Mouse (Mus musculus): ENCODE data around the gene Pycr1.
A peak's percentile ranks its signal among the peaks of the same experiment; 100 is the strongest.

Pycr1 gene

GRCm38 (mm10) chr11:120658876-120659410 is 15.4 kb upstream of the Pycr1 start:
- peak; percentile 64 to 88 for DNase-seq (ENCODE audit: low spot score in 2 of 2)

GRCm38 (mm10) chr11:120657301-120657700 is 13.7 kb upstream of the Pycr1 start:
- no peak for DNase-seq (ENCODE audit: low spot score in 2 of 2)

- DNase-seq (ENCODE audit: low spot score in 2 of 2): no peak
Measured at GRCm38 (mm10) chr11:120654741-120655140, 11.2 kb upstream of the Pycr1 start.

GRCm38 (mm10) chr11:120651872-120652271 is 8.3 kb upstream of the Pycr1 start:
- no peak for DNase-seq (ENCODE audit: low spot score in 2 of 2)

DNA sequence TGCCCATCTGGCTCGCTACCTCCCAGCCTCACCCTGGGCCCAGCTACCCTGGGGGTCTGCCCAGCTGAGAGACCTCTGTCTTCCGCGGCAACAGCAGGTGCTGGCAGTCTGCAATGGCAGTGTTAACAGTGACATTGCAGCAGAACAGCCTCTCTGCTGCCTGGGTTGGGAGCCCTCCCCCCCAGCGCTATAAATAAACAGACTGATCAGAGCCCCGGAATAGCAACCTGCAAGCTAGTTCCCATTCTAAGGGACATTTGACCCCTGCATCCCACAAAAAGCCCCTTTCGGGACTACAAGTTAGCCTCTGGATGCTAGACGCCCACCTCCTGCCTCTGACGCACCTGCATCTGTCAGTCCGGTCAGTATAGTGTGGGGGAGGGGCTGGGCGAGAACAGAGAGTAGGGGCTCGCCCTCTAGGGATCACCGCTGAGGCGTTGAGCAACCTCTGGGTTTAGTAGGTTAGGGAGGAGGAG is 4.5 kb upstream of the Pycr1 start, which contains the start of gene Myadml2:
Gene Myadml2, minus strand, starts transcription at position 158 of the 476 bp plus-strand sequence.
- peak in 1 of 2 experiments; percentile 28 for DNase-seq (ENCODE audit: low spot score in 2 of 2)

DNA sequence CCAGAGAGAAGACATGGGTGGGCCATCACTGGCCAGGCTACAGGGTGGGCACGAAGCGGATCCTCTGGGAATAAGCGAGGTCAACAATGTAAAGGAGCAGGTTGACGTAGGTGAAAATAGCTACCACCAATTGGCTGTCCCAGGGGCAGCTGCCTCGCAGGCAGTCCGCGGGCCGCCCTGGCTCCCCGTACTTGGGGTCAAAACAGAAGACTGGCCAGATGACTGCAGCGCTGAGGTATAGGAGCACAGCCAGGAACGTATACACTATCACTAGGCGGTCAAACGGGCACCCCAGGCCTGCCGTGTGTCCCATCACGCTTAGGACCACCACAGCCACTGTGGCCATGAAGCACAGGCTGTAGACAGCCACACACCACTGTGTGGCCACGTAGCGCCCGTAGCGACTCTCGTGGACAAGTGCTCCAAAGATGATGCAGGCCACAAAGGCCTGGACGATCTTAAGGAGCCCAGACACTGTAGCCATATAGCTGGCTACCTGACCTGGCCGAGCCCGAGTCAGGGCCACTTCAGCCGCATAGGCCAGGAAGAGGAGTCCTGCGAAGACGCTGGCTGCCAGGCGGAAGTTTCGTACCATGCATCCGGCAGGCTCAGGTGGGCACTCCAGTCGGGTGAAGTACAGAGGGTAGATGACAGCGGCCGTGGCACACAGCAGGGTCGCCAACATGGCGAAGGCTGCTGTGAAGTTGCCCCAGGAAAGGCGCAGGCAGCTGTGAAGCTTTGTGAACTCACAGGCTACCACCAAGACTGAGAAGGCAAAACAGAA is 3.7 kb upstream of the Pycr1 start:
- no peak for DNase-seq (ENCODE audit: low spot score in 2 of 2)

GRCm38 (mm10) chr11:120642939-120643600 is 499 bp downstream of the Pycr1 start:
- peak in 1 of 2 experiments; percentile 28 for DNase-seq (ENCODE audit: low spot score in 2 of 2)

DNA sequence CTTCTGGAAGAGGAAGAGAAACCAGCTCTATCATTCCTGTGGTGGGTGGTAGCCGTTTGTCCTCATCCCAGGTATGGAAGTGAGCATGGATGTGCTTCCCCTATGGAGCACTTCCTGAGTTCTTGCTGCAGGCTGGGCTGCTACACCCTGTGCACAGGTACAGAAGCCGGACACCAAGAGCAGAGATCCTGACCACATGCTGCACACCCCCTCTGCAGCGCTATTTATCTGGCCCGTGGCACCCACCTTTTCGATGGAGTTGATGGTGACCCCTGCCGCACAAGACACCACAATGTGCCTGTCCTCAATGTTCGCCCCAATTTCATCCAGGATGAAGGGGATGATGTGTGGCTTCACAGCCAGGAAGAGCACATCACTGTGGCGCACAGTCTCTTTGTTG is 1.7 kb downstream of the Pycr1 start:
- DNase-seq (ENCODE audit: low spot score in 2 of 2): no peak

- DNase-seq (ENCODE audit: low spot score in 2 of 2): no peak
Measured at GRCm38 (mm10) chr11:120641255-120641654, 2.3 kb downstream of the Pycr1 start.

DNA sequence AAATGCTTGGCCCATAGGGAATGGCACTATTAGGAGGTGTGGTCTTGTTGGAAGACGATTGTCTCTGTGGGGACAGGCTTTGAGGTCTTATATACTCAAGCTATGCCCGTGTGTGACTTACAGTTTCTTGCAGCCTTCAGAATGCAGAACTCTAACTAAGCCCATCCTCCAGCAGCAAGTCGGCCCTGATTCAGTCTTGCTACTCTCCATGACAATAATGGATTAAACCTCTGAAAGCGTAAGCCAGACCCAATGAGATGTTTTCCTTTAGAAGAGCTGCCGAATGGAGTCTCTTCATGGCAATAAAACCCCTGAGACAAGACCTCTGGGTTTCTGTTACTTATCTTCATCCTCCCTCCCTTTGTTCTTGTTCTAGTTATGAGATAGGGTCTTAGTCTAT is 8.8 kb downstream of the Pycr1 start:
- no peak for DNase-seq (ENCODE audit: low spot score in 2 of 2)

- peak; percentile 82 for DNase-seq (ENCODE audit: low spot score in 2 of 2)
Measured at GRCm38 (mm10) chr11:120633520-120634343, 9.8 kb downstream of the Pycr1 start, which contains the start of gene Mafg. Gene Mafg (minus strand): TSS chr11:120633600.

DNA sequence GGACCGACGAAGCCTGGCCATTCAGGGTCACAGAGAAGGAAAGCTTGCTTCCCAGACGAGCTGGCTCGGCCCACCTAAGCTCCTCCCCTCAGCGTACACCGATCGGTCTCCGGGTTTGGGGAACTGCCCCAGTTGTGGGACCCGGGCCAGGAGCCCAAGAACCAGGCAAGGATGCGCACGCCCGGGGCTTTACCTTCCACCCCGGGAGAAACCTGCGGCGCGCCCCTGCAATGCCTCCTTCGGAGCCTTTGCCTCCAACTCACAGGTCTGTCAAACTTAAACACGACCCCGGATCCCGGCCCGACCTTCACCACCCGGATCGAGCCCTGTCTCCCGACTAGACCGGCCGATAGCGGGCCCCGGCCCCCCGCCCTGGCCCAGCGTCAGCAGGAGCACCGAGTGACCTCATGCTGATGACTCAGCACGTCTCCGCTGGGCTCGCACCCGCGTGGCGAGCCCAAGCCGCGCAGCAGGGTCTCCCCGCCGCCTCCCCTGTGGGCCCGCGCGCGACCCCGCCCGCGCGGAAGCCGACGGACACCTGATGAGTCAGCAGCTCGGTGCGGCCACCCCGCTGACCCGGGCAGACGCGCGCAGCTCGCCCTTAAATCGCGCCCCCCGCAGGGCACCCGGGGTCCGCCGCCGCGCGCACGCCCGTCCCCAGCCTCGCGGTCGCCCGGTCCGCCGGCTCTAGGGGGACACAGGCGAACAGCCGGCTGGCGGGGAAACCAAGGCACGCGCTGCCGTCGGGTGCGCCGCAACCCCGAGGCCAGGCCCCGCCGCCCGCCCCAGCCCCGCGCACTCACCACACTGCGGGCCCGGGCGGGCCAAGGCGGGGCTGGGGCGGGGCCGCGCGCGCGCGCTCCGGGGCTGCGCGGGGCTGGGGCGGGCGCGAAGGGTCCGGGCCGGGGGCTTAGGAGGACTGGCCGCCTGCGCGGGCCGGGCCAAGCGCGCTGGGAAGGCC is 10.7 kb downstream of the Pycr1 start:
- peak; percentile 39 to 52 for DNase-seq (ENCODE audit: low spot score in 2 of 2)

- DNase-seq (ENCODE audit: low spot score in 2 of 2): no peak
Measured at GRCm38 (mm10) chr11:120631726-120632448, 11.7 kb downstream of the Pycr1 start.

DNA sequence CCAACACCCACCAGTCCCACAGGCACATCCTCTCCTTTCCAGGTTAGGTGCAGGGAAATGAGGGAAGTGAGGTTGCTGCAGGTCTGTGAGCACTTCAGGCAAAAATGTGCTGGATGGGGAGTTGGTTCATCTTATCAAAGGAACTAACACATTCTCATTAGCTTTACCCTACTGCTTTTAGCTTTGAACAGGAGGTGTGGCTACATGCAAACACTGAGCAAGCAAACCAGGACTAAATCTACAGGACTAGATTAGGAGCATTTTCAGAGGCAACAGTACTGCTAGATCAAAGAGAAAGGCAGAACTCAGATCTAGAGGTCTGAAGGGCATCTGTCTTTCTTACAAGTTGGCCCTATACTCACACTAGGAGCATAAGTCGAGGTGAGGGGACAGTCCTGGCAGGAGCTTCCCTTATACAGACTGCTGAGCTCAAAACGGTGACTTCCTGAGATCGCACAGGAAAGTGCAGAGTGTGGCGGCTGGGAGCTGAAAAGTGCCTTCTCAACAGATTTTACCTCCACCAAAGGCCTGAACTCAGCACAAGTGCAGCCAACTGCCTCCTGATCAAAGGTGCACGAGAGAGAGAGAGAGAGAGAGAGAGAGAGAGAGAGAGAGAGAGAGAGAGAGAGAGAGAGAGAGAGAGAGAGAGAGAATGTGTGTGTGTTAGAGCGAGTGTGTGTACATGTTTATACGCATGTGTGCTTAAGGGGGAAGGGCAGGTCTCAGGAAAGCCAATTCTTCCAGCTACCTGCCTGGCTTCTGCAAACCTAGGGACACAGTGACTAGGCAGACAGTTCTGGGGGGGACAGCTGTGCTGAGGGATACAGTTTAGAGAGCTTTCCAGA is 12.5 kb downstream of the Pycr1 start:
- DNase-seq (ENCODE audit: low spot score in 2 of 2): no peak

GRCm38 (mm10) chr11:120630401-120630871 is 13.1 kb downstream of the Pycr1 start:
- no peak for DNase-seq (ENCODE audit: low spot score in 2 of 2)

- no peak for DNase-seq (ENCODE audit: low spot score in 2 of 2)
Measured at GRCm38 (mm10) chr11:120629911-120630310, 13.7 kb downstream of the Pycr1 start.

DNA sequence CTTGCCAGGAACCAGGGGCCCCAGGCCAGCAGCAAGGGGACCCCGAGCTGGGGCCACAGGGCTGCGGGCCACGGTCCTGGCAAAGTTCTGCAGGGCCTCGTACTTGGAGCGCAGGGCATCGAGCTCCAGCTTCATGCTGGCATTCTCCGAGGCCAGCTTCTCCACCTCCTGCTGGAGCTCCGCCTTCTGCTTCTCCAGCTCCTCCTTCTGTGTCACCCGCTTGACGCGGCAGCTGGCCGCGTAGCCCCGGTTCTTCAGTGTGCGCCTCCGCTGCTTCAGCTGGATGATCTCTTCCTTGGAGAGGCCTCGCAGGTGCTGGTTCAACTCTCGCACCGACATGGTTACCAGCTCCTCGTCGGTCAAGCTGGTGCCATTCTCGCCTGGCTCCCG is 14.2 kb downstream of the Pycr1 start:
- peak; percentile 69 to 73 for DNase-seq (ENCODE audit: low spot score in 2 of 2)

- DNase-seq (ENCODE audit: low spot score in 2 of 2): no peak
Measured at GRCm38 (mm10) chr11:120628601-120629340, 14.8 kb downstream of the Pycr1 start.
